Mouse (Mus musculus) forebrain, embryonic 12.5 days (tissue): ENCODE results near the gene Bcar3. TPM values are rescaled to one million over a fixed set of nuclear protein-coding genes. Genes with fewer than 3 reads are reported as not detected.
"Not testable (repeated sequence)": the region's sequence is repeated elsewhere in the genome, so short reads cannot be mapped to it uniquely, and the experiment has no call there.

Source experiments
- ATAC-seq: fragments of 200-750 bp; cut with Nextera tagmentation; 2 replicates; pipeline ENCODE4 v1.8.0; 2017; ENCODE audit warnings: moderate TSS enrichment; ENCODE audit not compliant: low FRiP score
- H3K27ac ChIP-seq: fragments of 300-500 bp; sonication (generic); 2 replicates; pipeline ENCODE4 v1.5.1; 2016; ENCODE audit warnings: mild to moderate bottlenecking
- H3K27me3 ChIP-seq: fragments of 300-500 bp; sonication (generic); 2 replicates; pipeline ENCODE4 v1.6.1; 2016; ENCODE audit warnings: mild to moderate bottlenecking
- H3K36me3 ChIP-seq: fragments of 300-500 bp; sonication (generic); replicated peaks from 2 replicates; pipeline ENCODE4 v1.6.1; 2016; ENCODE audit warnings: mild to moderate bottlenecking
- H3K4me1 ChIP-seq: fragments of 300-500 bp; sonication (generic); 2 replicates; pipeline ENCODE4 v1.6.1; 2016
- H3K4me2 ChIP-seq: fragments of 300-500 bp; sonication (generic); 2 replicates; pipeline ENCODE4 v1.6.1; 2016; ENCODE audit warnings: mild to moderate bottlenecking, moderate library complexity
- H3K4me3 ChIP-seq: fragments of 300-500 bp; sonication (generic); replicated peaks from 2 replicates; pipeline ENCODE4 v1.5.1; 2016; ENCODE audit warnings: mild to moderate bottlenecking
- H3K9ac ChIP-seq: fragments of 300-500 bp; sonication (generic); 2 replicates; pipeline ENCODE4 v1.6.1; 2016; ENCODE audit warnings: mild to moderate bottlenecking
- H3K9me3 ChIP-seq: fragments of 300-500 bp; sonication (generic); 2 replicates; pipeline ENCODE4 v1.6.1; 2016
- WGBS: fragments of 180-500 bp; shearing (Covaris S2); methylation state at CpG from one replicate; pipeline ENCODE4 v1.1.7; 2016; 5-methylcytosine and 5-hydroxymethylcytosine counted together
- polyA plus RNA-seq: library from polyadenylated mRNA; unstranded; fragments of >200 nt; fragmentation: Nextera tagmentation; extraction: Ambion mirVana; gene quantifications from 2 replicates; pipeline ENCODE4 v1.2.1, GENCODE M21; 2016

Bcar3 gene
- polyA plus RNA-seq: 10.9 and 11.0 TPM in 2 replicates

DNA sequence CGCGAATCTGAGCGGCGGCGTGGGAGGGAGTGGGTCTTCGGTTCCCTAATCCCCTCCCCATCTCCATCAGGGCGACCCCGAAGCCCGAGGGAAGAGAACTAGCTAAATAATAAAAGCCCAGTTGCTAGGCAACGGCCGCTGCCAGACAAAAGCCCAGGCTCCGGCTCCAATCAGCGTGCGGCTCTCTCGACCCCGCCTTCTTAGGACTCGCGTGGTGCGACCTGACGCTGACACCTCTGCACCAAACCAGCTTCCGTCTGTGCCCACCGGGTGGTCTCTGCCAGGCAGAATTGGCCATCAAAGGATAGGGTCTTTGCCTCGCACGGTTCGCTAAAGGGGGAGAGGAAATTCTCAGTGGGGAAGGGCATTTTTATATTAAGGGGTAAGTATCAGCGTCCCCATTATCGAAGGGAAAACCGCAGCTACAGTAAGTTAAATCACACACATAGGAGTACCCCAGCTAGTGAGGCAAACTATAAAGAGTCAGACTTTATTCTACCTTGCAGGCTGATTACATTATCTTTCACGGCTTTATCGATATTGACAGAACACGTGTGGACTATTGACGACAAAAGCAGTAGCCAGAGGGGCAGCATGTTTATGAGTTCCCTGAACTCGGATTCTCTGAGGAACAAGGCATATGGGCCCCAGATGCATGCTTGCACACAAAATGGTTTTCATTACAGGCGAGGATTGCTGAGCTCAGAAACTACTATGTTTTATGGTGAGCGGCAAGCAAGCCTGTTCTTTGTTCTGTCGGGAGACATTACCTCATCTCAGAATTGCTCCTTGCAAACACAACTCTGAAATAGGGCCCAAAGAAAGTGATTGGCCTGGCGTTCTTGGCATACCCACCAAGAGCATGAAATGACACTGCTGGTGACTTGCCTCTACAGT is at the start of gene Bcar3:
Bcar3 (plus strand) TSS at position 183 of the 897 bp plus-strand sequence.
- H3K4me2 ChIP-seq: peak within 1 kb of the TSS; percentile 67
- peaks cover 36% of the 10 kb centered on the region for H3K4me1 ChIP-seq
- no peaks in the 10 kb centered on the region for H3K27me3 ChIP-seq
- peak within 1 kb of the TSS; percentile 99 for H3K27ac ChIP-seq
- 2% methylated on average over 37 of the region's 37 CpGs for WGBS
- H3K9me3 ChIP-seq: no peaks in the 10 kb centered on the region
- H3K36me3 ChIP-seq: no peaks in the 10 kb centered on the region
- peak within 1 kb of the TSS; percentile 96 for H3K9ac ChIP-seq
- peak within 1 kb of the TSS; percentile 89 for H3K4me3 ChIP-seq
- peak; percentile 90 for ATAC-seq

DNA sequence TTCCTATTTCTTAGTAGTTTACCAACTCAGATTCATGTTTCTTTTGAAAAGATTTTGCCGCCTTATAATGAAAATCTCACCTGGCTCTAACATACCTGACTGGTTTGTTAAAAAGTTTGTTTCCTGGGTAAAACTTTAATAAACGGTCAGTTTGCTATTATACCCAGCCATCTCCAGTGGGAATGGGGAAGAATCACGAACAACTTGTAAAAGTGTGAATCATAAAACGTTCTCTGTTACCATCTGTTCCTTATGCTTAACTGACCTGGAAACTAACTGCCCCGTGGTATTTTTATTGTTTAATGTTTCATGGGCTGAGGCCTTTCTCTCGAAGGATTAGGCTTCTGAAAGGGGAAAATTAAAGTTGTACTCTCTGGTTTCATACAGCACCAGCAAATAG is 49.2 kb upstream of the Bcar3 start:
- peaks cover 29% of the 10 kb centered on the region for H3K4me1 ChIP-seq
- H3K27ac ChIP-seq: peak overlapping the region; percentile 71; the same call in 1 of the 2 replicates
- peak overlapping the region; percentile 90 for H3K4me3 ChIP-seq
- ATAC-seq: no peak
- 45% methylated on average over 6 of the region's 6 CpGs for WGBS
- H3K4me2 ChIP-seq: peak overlapping the region; percentile 78
- H3K9me3 ChIP-seq: no peaks in the 10 kb centered on the region
- H3K27me3 ChIP-seq: no peaks in the 10 kb centered on the region
- no peaks in the 10 kb centered on the region for H3K36me3 ChIP-seq
- H3K9ac ChIP-seq: peak overlapping the region; percentile 36; the same call in 1 of the 2 replicates

DNA sequence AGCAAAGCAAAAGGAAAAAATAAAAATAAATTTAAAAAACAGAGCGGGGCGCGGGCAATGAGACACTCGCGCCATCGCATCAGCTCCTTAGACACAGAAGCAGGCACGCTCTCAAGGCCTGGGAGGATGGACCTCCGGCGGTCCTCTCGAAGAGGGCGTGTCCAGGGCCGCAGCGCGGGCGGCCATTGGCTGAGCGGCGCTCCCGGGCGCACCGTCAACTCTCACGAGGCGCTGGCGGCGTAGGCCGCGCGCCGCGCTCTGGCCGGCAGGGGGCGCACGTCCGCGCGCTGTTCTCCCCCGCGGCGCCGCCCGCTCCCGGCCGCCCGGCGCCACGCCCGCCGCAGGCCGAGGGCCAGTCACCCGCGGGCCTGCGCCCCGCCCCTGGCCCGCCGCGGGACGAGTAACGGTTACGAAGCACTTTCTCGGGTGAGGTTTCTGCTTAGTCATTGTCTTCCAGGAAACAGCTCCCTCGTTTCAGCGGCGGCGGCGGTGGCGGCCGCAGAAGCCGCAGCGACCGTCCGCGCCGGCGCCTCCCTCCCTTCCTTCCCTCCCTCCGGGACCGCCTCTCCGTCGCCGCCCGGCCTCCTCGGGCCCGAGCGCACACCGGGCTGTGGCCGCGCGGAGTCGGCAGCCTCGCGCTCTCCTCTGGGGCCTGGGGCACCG is 48.6 kb upstream of the Bcar3 start, which contains the start of gene Gclm:
Gclm (plus strand) TSS at position 343 of the 663 bp plus-strand sequence.
- peak within 1 kb of the TSS; percentile 78 for H3K4me2 ChIP-seq
- WGBS: under 1% methylated on average over 69 of the region's 90 CpGs

DNA sequence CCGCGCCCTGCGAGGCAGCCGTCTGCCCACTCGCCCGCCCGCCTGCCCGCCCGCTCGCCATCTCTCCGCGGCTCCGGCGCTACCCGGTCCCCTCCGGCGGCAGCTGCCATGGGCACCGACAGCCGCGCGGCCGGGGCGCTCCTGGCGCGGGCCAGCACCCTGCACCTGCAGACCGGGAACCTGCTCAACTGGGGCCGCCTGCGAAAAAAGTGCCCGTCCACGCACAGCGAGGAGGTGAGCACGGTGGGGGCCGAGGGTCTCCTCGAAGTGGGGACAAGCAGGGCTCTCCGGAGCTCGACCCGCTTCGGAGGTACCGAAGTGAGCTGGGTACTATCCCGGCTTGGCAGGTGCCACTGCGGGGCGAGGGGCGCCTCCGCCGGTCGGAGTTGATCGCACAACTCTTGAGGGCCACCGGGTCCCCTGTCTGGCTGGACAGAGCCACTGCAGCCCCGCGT is 48.0 kb upstream of the Bcar3 start:
- WGBS: under 1% methylated on average over 49 of the region's 50 CpGs
- peak overlapping the region; percentile 78 for H3K4me2 ChIP-seq
- H3K9ac ChIP-seq: peak overlapping the region; percentile 92
- H3K36me3 ChIP-seq: no peaks in the 10 kb centered on the region
- peak overlapping the region; percentile 94 for H3K27ac ChIP-seq
- peak overlapping the region; percentile 90 for H3K4me3 ChIP-seq
- H3K9me3 ChIP-seq: no peaks in the 10 kb centered on the region
- peak; percentile 63; the same call in 1 of the 2 replicates for ATAC-seq
- peaks cover 29% of the 10 kb centered on the region for H3K4me1 ChIP-seq
- no peaks in the 10 kb centered on the region for H3K27me3 ChIP-seq

More for the DNA sequence above, 48.6 kb upstream of the Bcar3 start, which contains the start of gene Gclm:
- peaks cover 29% of the 10 kb centered on the region for H3K4me1 ChIP-seq
- H3K36me3 ChIP-seq: no peaks in the 10 kb centered on the region
- ATAC-seq: peak; percentile 99
- peak within 1 kb of the TSS; percentile 94 for H3K27ac ChIP-seq
- H3K4me3 ChIP-seq: peak within 1 kb of the TSS; percentile 90
- no peaks in the 10 kb centered on the region for H3K27me3 ChIP-seq
- peak within 1 kb of the TSS; percentile 92 for H3K9ac ChIP-seq
- H3K9me3 ChIP-seq: no peaks in the 10 kb centered on the region

DNA sequence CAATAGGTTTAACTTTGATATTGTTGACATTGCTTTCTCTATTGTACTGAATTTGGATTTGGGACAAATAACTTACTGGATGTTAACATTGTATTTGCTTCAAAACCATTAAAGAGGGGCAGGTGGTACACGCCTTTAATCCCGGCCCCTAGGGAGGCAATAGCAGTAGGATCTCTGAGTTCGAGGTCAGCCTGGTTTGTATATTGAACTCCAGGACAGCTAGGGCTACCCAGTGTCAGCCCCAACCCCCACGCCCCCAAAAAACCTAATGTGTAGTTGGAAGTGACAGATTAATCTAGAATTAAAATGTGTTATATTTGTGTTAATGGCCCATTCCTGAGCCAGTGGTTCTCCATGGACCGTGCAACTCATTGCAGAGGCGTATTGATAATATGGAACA is 47.5 kb upstream of the Bcar3 start:
- no peak for ATAC-seq
- no peak overlapping the region; the same call in 1 of the 2 replicates for H3K27ac ChIP-seq
- WGBS: 33% methylated on average over 6 of the region's 6 CpGs

DNA sequence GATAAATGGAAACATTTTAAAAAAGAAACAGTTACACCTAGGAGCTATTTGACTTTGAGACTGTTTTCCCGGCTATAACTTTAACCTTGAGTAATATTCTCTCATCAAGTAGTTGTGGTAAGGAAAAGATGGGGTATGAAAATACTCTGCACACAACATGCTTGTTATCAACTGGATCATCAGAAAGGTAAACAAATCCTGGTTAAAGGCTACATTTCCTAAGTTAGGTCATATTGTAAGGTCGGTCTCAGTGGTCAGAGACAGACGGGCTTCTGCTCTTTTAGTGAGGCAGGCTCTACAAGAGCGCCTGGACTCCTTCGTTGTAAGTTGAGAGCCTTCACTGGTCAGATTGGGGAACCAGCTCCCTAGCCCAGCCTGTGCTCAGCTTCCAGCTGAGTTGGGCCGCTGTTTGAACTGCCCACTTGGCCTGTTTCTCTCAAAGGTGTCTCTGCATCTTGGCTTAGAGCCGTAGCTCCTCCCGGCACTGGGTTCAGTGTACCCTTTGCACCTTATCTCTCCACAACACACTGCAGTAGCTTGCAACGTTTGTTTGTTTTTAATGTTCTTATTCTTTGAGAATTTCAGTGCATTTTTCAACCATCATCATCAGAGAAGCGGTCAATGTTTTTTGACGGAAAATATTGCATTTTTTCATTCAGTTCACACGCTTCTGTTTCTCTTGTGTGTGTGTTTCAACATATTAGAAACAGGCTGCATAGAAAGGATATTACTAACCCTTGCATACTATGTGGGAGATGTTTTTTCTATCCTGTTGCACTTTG is 46.8 kb upstream of the Bcar3 start:
- 68% methylated on average over 12 of the region's 12 CpGs for WGBS
- H3K4me1 ChIP-seq: peaks cover 29% of the 10 kb centered on the region
- 0 out of 2 replicates have a peak, but pooled peaks cover 2% of the 10 kb centered on the region for H3K36me3 ChIP-seq
- H3K27ac ChIP-seq: 0 out of 2 replicates have a peak overlapping the region, but pooled peaks have one; percentile 13
- H3K4me2 ChIP-seq: peak overlapping the region; percentile 78
- no peaks in the 10 kb centered on the region for H3K9me3 ChIP-seq
- H3K4me3 ChIP-seq: peak overlapping the region; percentile 90; the same call in 1 of the 2 replicates
- no peaks in the 10 kb centered on the region for H3K27me3 ChIP-seq
- no peak overlapping the region for H3K9ac ChIP-seq
- ATAC-seq: no peak

More for the DNA sequence above, 47.5 kb upstream of the Bcar3 start:
- Histone ChIP-seq H3K27me3 (no peaks in the 10 kb centered on the region), H3K9me3 (no peaks in the 10 kb centered on the region), H3K4me2 (peak overlapping the region; percentile 78), H3K4me3 (peak overlapping the region; percentile 90), H3K9ac (peak overlapping the region; percentile 92; the same call in 1 of the 2 replicates), H3K4me1 (peaks cover 29% of the 10 kb centered on the region), H3K36me3 (0 out of 2 replicates have a peak, but pooled peaks cover under 1% of the 10 kb centered on the region)

DNA sequence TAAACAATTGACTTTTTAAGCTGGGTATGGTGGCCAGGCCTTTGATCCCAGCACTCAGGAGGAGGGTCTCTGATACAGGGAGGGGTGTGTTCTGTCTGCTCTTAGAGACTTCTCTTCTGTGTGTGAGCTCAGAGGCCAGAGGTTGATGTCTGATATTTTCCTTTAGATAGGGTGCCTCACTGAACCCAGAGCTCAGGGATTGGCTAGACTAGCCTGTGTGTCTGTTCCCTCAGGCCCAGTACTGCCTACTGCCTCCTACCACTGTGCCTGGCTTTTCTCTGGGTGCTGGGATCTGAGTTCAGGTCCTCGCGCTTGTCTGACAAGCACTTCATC is 46.2 kb upstream of the Bcar3 start:
- Histone ChIP-seq H3K4me1 (peaks cover 29% of the 10 kb centered on the region), H3K4me3 (no peak overlapping the region), H3K4me2 (no peak overlapping the region), H3K9me3 (no peaks in the 10 kb centered on the region), H3K27me3 (no peaks in the 10 kb centered on the region), H3K9ac (no peak overlapping the region), H3K27ac (0 out of 2 replicates have a peak overlapping the region, but pooled peaks have one; percentile 13), H3K36me3 (0 out of 2 replicates have a peak, but pooled peaks cover 2% of the 10 kb centered on the region)
- no peak for ATAC-seq
- WGBS: 95% methylated on average over 2 of the region's 2 CpGs

DNA sequence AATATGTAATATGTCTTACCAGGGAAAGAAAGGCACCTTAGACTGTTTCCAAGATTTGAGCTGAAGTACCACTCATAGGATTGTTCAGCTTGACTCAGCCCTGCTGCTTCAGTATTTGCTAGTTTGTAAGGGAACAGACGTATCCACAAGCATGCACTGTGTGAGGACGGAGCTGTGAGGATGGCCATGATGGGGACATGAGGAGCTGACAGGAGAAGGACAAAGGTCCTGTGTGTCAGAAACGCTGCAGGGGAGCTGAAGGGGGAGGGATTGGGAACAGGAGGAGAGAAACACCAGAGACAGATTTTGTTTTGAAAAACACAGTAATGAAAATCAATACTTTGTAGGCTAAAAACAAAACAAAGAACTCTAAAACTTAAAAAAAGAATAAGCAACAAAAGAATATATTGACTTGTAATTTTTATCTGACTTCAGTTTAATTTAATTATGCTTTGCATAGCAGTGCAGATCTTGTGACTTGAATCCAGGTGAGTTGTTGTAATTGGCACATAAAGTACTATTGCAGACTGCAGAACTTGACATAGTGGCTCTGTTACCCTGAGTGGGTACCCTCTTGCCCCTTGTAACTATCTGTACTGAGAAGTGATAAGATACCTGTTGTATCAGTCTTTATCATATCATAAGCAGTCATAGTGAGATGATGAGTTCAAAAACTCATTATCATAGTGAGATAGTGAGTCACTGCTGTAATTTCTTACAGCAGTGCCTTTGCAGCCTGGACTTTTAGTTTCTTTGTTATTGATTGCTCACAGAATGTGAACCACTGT is 41.3 kb upstream of the Bcar3 start:
- no peaks in the 10 kb centered on the region for H3K27me3 ChIP-seq
- 0 out of 2 replicates have a peak, but pooled peaks cover 2% of the 10 kb centered on the region for H3K36me3 ChIP-seq
- H3K4me2 ChIP-seq: no peak overlapping the region
- no peak for ATAC-seq
- no peaks in the 10 kb centered on the region for H3K9me3 ChIP-seq
- 0 out of 2 replicates have a peak, but pooled peaks cover 3% of the 10 kb centered on the region for H3K4me1 ChIP-seq
- 33% methylated on average over 3 of the region's 3 CpGs for WGBS
- no peak overlapping the region for H3K9ac ChIP-seq
- H3K27ac ChIP-seq: no peak overlapping the region
- no peak overlapping the region for H3K4me3 ChIP-seq

DNA sequence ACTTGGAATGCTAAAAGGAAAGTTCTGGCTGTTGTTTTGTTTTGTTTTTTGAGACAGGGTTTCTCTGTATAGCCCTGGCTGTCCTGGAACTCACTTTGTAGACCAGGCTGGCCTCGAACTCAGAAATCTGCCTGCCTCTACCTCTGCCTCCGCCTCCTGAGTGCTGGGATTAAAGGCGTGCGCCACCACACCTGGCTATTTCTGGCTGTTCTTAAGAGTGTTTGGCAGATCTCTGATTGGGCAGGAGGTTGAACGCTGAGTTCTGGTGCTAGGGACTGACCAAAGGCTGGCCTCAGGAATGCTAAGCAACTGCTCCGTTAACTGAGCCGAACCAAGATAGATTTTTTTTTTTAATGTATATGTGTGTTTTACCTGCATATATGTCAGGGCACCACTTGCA is 39.9 kb upstream of the Bcar3 start:
- not testable (repeated sequence) for ATAC-seq, H3K9ac ChIP-seq, H3K9me3 ChIP-seq, H3K4me1 ChIP-seq, H3K27me3 ChIP-seq, H3K4me2 ChIP-seq, H3K36me3 ChIP-seq, H3K27ac ChIP-seq, H3K4me3 ChIP-seq
- 93% methylated on average over 7 of the region's 7 CpGs for WGBS

DNA sequence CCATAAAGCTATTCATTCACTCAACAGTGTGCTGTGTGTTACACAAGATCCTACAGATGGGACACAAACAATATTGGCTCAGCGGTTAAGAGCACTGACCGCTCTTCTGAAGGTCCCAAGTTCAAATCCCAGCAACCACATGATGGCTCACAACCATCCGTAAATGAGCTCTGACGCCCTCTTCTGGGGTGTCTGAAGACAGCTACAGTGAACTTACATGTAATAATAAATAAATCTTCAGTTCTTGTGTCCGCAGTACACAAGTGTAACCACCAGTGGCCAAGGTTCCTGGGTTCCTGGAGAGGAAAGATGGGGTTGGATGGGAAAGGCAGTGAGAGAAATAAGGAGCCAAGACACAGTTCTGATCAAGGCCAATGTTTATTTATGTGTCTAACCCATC is 23.9 kb upstream of the Bcar3 start:
- no peaks in the 10 kb centered on the region for H3K9me3 ChIP-seq
- no peak for ATAC-seq
- no peak overlapping the region for H3K9ac ChIP-seq
- H3K4me3 ChIP-seq: no peak overlapping the region
- H3K27ac ChIP-seq: no peak overlapping the region
- peaks cover 12% of the 10 kb centered on the region; the same call in 1 of the 2 replicates for H3K36me3 ChIP-seq
- peaks cover 3% of the 10 kb centered on the region for H3K4me1 ChIP-seq
- no peaks in the 10 kb centered on the region for H3K27me3 ChIP-seq
- WGBS: 77% methylated on average over 5 of the region's 5 CpGs
- no peak overlapping the region for H3K4me2 ChIP-seq

DNA sequence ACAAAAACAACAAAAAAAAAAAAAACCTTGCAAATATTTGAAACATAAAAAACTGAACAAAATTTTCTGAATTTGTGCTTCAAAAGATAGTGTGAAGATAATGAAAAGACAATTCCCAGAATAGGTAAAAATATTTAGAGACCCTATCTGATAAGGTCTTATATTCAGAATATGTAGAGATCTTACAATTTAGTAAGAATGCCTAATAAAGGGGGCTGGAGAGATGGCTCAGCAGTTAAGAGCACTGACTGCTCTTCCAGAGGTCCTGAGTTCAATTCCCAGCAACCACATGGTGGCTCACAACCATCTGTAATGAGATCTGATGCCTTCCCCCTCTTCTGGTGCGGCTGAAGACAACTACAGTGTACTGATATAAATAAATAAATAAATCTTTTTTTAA is 21.4 kb upstream of the Bcar3 start:
- not testable (repeated sequence) for H3K27ac ChIP-seq, H3K9ac ChIP-seq, H3K4me2 ChIP-seq, H3K9me3 ChIP-seq, ATAC-seq, H3K4me3 ChIP-seq, H3K27me3 ChIP-seq
- 55% methylated on average over 1 of the region's 1 CpGs for WGBS
- Histone ChIP-seq H3K4me1 (peaks cover 28% of the 10 kb centered on the region), H3K36me3 (peaks cover 23% of the 10 kb centered on the region)
